Mouse (Mus musculus): ENCODE data around the gene Mnat1.

DNA sequence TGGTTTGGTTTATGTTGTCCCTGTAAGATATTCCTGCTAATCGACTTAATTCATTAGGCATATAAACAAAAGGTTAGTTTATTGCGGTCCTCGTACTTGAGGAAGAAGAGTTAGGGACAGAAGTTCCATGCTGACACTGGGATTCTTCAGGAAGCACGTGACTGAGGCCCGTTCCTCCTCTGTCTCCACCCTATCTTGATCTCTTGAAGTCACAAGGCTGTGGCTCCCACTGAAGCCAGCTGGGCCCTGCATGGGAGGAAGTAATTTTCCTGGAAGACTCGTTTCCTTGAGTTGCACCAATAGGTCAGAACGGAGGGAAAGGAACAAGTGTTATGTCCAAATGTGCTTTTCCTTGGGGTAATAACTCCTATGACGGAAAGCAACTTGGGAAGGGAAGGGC, 164.1 kb downstream of the Mnat1 start:
- TF ChIP-seq CEBPB (IDR thresholded peaks at IDR 0.05; ENCODE audit: low read depth) (no peak), CTCF (IDR thresholded peaks at IDR 0.05; ENCODE audit: control insufficient read depth, insufficient read depth, insufficient read length) (no peak)

Data from C2C12 (cell line).